Mouse (Mus musculus) ES-E14 (cell line): ENCODE measurements at regions not wholly inside any gene's neighbourhood (a gene's known extent, or its start where the extent isn't known, plus 50 kb on each side); places are given as distances from the start of the nearest gene placed in this dataset.

Source experiments
- CHD2 ChIP-seq: IDR thresholded peaks from 2 replicates; pipeline ENCODE4 v1.6.1; 2014; ENCODE audit warnings: mild to moderate bottlenecking, low read depth, low read length, inconsistent platforms
- HCFC1 ChIP-seq: IDR thresholded peaks from 2 replicates; pipeline ENCODE4 v1.6.1; 2012; ENCODE audit warnings: low read length, inconsistent platforms, borderline replicate concordance; ENCODE audit not compliant: insufficient read depth
- MAFK ChIP-seq: IDR thresholded peaks from 2 replicates; pipeline ENCODE4 v1.6.1; 2014; ENCODE audit warnings: mild to moderate bottlenecking, low read depth, low read length, inconsistent platforms; ENCODE audit not compliant: insufficient read depth
- ZNF384 ChIP-seq: IDR thresholded peaks from 2 replicates; pipeline ENCODE4 v1.6.1; 2012; ENCODE audit warnings: low read depth, low read length, inconsistent platforms

DNA sequence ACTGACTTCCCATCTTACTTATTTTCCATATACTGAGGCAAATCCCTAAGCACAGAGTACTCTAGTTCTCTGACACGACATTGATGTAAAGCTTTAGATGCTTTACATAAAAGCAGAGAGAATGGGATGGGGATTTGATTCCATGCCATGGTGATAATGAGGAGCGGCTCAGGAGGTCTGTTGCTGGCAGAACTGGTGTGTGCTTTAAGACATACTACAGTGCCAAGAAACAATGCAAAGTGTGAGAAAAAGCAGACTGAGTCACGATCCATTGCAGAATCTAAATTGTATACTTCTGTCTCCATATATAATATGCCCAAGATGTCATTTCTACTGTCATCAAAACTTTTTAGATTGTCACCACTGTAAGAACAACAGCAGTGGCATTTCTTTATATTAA, 155.5 kb upstream of the Prkd1 start:
- TF ChIP-seq HCFC1 (no peak), CHD2 (no peak), ZNF384 (no peak), MAFK (no peak)
